Mouse (Mus musculus) CH12.LX (cell line): ENCODE data around the gene Nmur1.

Experiments used
- CTCF ChIP-seq, 2 experiments: IDR thresholded peaks in 1 of 2; conservative IDR thresholded peaks in 1 of 2; 2 replicates each; pipeline ENCODE4 v1.5.1; 2011 to 2012; ENCODE audit warnings: low read depth in 2 of 2, low read length in 2 of 2, improper control_type of control experiment in 1 of 2, inconsistent platforms in 1 of 2, mild to moderate bottlenecking in 1 of 2, moderate library complexity in 1 of 2
- ELF1 ChIP-seq: IDR thresholded peaks from 2 replicates; pipeline ENCODE4 v1.6.1; 2014; ENCODE audit warnings: low read depth, mild to moderate bottlenecking, inconsistent platforms, low read length, improper control_type of control experiment
- EP300 ChIP-seq: IDR thresholded peaks from 2 replicates; pipeline ENCODE4 v1.6.1; 2011; ENCODE audit warnings: low read length, improper control_type of control experiment
- MAX ChIP-seq: IDR thresholded peaks from 2 replicates; pipeline ENCODE4 v1.6.1; 2011; ENCODE audit warnings: low read length, improper control_type of control experiment
- MYC ChIP-seq: IDR thresholded peaks from 2 replicates; pipeline ENCODE4 v1.6.1; 2011; ENCODE audit warnings: low read depth, mild to moderate bottlenecking, improper control_type of control experiment, low read length
- NRF1 ChIP-seq: IDR thresholded peaks from 2 replicates; pipeline ENCODE4 v1.6.1; 2014; ENCODE audit warnings: low read depth, mild to moderate bottlenecking, inconsistent platforms, low read length, improper control_type of control experiment, moderate library complexity
- PAX5 ChIP-seq: IDR thresholded peaks from 2 replicates; pipeline ENCODE4 v1.6.1; 2012; ENCODE audit warnings: low read length, inconsistent platforms, mixed read lengths
- POLR2A ChIP-seq: IDR thresholded peaks from 2 replicates; pipeline ENCODE4 v1.6.1; 2011; ENCODE audit warnings: low read depth, mild to moderate bottlenecking, improper control_type of control experiment, low read length
- SMC3 ChIP-seq: IDR thresholded peaks from 2 replicates; pipeline ENCODE4 v1.6.1; 2011; ENCODE audit warnings: low read depth, low read length, improper control_type of control experiment
- TCF12 ChIP-seq: IDR thresholded peaks from 2 replicates; pipeline ENCODE4 v1.6.1; 2014; ENCODE audit warnings: low read depth, mild to moderate bottlenecking, inconsistent platforms, low read length, improper control_type of control experiment
- ZNF384 ChIP-seq: IDR thresholded peaks from 2 replicates; pipeline ENCODE4 v1.6.1; 2012; ENCODE audit warnings: low read depth, low read length, improper control_type of control experiment, inconsistent platforms

- TF ChIP-seq POLR2A: no peak
- no peak for TF ChIP-seq PAX5
- TF ChIP-seq NRF1: no peak
- TF ChIP-seq MAX: no peak
- no peak for TF ChIP-seq EP300
- no peak for TF ChIP-seq TCF12
- no peak for TF ChIP-seq CTCF (conservative IDR thresholded peaks at IDR 0.05 in 1 of 2, IDR thresholded peaks at IDR 0.05 in 1 of 2; ENCODE audit: low read depth in 2 of 2, low read length in 2 of 2)
- no peak for TF ChIP-seq MYC
- no peak for TF ChIP-seq ELF1
- no peak for TF ChIP-seq SMC3
- no peak for TF ChIP-seq ZNF384
These were observed 19.7 kb downstream of the Nmur1 start for GRCm38 (mm10) chr1:86406313-86406712.
